Mouse (Mus musculus) ES-E14 (cell line): ENCODE results near the gene Cog4.

Experiments used
- CHD2 ChIP-seq: IDR thresholded peaks from 2 replicates; pipeline ENCODE4 v1.6.1; 2014; ENCODE audit warnings: mild to moderate bottlenecking, low read depth, low read length, inconsistent platforms
- HCFC1 ChIP-seq: IDR thresholded peaks from 2 replicates; pipeline ENCODE4 v1.6.1; 2012; ENCODE audit warnings: low read length, inconsistent platforms, borderline replicate concordance; ENCODE audit not compliant: insufficient read depth
- MAFK ChIP-seq: IDR thresholded peaks from 2 replicates; pipeline ENCODE4 v1.6.1; 2014; ENCODE audit warnings: mild to moderate bottlenecking, low read depth, low read length, inconsistent platforms; ENCODE audit not compliant: insufficient read depth

- no peak for TF ChIP-seq MAFK
- TF ChIP-seq HCFC1, result no peak
- TF ChIP-seq CHD2, result no peak
These were observed 42.5 kb upstream of the Cog4 start for GRCm38 (mm10) chr8:110803856-110804255.
